Mouse (Mus musculus) mouse embryonic stem cell (cell line): ENCODE data around the gene Sdr16c6.

ENCODE experiments used
- in situ Hi-C, 2 experiments: fragments of 300-500 bp; cut with MboI; formaldehyde crosslinking; loops; 1 replicate in 1 of 2; 3 replicates in 1 of 2; pipeline ENCODE4 v1.14.3; 2019 to 2020; ENCODE audit warnings: low sequenced_read_pairs in 2 of 2, low pct_unique_long_range_greater_than_20kb in 1 of 2, mixed read lengths in 1 of 2; ENCODE audit not compliant: unreplicated experiment in 1 of 2

Gene Sdr16c6

GRCm38 (mm10) chr4:4077372-4077771, at the start of gene Sdr16c6:
Gene Sdr16c6, minus strand, starts transcription at chr4:4077522.
- in situ Hi-C loops: no loop called here

- in situ Hi-C loops: no loop called here
Observed at GRCm38 (mm10) chr4:4080180-4080579, 2.9 kb upstream of the Sdr16c6 start.

DNA sequence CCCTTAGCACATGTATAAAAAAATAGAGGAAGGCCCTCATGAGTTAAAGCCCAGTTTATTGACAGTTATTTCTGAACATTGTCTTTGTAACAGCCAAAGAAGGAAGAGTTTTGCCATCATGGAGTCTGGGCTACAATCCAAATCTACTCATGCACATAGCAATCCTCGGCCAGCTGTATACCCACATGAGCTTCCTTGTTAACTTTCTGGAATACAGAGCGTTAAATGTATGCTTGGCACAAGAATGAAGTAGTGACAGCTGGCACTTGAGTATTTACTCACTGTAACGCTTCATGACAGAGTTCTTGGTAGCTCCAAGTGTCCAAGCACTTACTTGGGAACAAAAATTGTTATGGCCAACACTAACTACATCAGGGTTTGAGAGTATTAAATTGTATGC, 1.8 kb upstream of the Sdr16c6 start:
- in situ Hi-C loops: no loop called here

DNA sequence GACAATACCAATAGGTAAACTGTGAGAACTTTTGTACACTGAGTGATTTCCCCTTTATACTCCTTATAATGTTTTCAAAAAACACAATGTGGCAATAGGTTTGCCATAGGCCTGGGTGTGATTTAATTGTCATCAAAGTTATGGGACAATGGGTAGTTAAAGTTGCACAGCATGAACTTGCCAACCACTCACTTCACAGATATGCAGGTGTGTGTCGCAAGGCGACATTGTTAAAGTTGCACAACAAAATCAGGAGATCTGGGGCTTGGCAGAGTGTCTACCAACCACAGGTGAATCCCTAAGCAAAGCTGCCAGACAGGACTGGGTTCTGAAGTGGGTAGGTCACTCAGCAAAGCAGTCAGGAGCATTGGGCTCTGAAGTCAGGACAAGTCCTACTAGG, 1.3 kb downstream of the Sdr16c6 start:
- in situ Hi-C loops: no loop called here
